Mouse (Mus musculus) stomach, embryonic 15.5 days (tissue): ENCODE results near the gene Fam83f. TPM values are rescaled to one million over a fixed set of nuclear protein-coding genes. Genes with fewer than 3 reads are reported as not detected.

Source experiments
- ATAC-seq: fragments of 200-750 bp; cut with Nextera tagmentation; 2 replicates; pipeline ENCODE4 v1.8.0; 2017; ENCODE audit warnings: low read depth, moderate number of reproducible peaks, moderate TSS enrichment; ENCODE audit not compliant: insufficient read depth, low FRiP score
- H3K27ac ChIP-seq: fragments of 300-500 bp; sonication (generic); 2 replicates; pipeline ENCODE4 v1.5.1; 2015; ENCODE audit warnings: mild to moderate bottlenecking, inconsistent platforms
- H3K27me3 ChIP-seq: fragments of 300-500 bp; sonication (generic); replicated peaks from 2 replicates; pipeline ENCODE4 v1.6.1; 2015; ENCODE audit warnings: inconsistent platforms
- H3K36me3 ChIP-seq: fragments of 300-500 bp; sonication (generic); 2 replicates; pipeline ENCODE4 v1.6.1; 2015; ENCODE audit warnings: inconsistent platforms
- H3K4me1 ChIP-seq: fragments of 300-500 bp; sonication (generic); 2 replicates; pipeline ENCODE4 v1.6.1; 2015; ENCODE audit warnings: inconsistent platforms
- H3K4me2 ChIP-seq: fragments of 300-500 bp; sonication (generic); 2 replicates; pipeline ENCODE4 v1.6.1; 2015; ENCODE audit warnings: mild to moderate bottlenecking, inconsistent platforms
- H3K4me3 ChIP-seq: fragments of 300-500 bp; sonication (generic); replicated peaks from 2 replicates; pipeline ENCODE4 v1.5.1; 2015; ENCODE audit warnings: inconsistent platforms
- H3K9ac ChIP-seq: fragments of 300-500 bp; sonication (generic); 2 replicates; pipeline ENCODE4 v1.6.1; 2015; ENCODE audit warnings: inconsistent platforms
- H3K9me3 ChIP-seq: fragments of 300-500 bp; sonication (generic); 2 replicates; pipeline ENCODE4 v1.6.1; 2016; ENCODE audit warnings: inconsistent platforms
- WGBS: fragments of 180-500 bp; shearing (Covaris S2); methylation state at CpG from one replicate; pipeline ENCODE4 v1.1.7; 2015; 5-methylcytosine and 5-hydroxymethylcytosine counted together
- polyA plus RNA-seq: library from polyadenylated mRNA; unstranded; fragments of >200 nt; fragmentation: Nextera tagmentation; extraction: Ambion mirVana; gene quantifications from 2 replicates; pipeline ENCODE4 v1.2.1, GENCODE M21; 2015

The Fam83f gene
- 18.7 and 20.7 TPM in 2 replicates for polyA plus RNA-seq

DNA sequence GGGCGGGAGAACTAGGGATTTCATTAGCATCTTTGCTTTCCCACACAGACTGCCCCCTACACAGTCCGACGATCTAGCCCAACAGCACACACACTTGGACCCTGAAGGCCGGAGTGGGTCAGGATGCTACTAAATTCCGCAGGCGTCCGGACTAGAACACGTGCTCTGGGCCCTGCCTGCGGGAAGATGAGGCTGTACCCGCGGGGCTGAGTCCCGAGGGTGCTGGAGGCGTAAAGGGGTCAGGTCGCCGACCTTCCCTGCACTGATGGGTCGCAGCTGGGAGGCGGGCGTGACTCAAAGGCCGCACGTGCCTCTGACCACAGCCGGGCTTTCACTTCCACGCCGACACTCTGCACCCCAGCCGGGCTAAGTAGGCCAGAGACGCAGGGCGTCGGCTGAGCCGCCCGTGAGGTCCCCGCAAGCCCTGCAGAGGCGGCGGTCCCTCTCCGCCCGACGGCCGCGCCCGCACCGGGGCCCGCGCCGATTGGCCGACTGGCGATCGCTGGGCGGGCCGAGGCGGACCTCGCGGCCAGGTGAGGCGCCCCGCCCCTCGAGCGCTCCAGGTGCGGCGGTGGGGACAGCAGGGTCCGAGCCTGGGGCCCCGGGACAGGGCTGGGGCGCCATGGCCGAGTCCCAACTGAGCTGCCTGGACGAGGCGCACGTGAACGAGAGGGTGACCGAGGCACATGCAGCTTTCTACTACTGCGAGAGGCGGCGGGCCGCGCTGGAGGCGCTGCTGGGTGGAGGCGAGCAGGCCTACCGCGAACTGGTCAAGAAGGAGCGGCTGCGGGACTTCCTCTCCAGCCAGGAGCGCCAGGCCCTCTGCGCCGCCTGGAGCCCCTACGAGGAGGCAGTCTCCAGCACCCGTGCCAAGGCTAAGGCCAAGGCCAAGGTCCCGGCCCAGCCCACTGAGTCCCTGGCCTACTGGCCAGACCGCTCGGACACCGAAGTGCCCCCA lies at the start of gene Fam83f:
TSS of gene Fam83f (plus strand) at position 553 of the 958 bp plus-strand sequence.
- Histone ChIP-seq H3K9ac (peak within 1 kb of the TSS; percentile 41; the same call in 1 of the 2 replicates), H3K9me3 (no peaks in the 10 kb centered on the region), H3K27me3 (0 out of 2 replicates have a peak, but pooled peaks cover 10% of the 10 kb centered on the region), H3K4me1 (peaks cover 23% of the 10 kb centered on the region; the same call in 1 of the 2 replicates), H3K27ac (peak within 1 kb of the TSS; percentile 62), H3K4me2 (peak within 1 kb of the TSS; percentile 81), H3K36me3 (no peaks in the 10 kb centered on the region), H3K4me3 (peak within 1 kb of the TSS; percentile 42)
- peak; percentile 74 for ATAC-seq
- WGBS = 5% methylated on average over 83 of the region's 85 CpGs

DNA sequence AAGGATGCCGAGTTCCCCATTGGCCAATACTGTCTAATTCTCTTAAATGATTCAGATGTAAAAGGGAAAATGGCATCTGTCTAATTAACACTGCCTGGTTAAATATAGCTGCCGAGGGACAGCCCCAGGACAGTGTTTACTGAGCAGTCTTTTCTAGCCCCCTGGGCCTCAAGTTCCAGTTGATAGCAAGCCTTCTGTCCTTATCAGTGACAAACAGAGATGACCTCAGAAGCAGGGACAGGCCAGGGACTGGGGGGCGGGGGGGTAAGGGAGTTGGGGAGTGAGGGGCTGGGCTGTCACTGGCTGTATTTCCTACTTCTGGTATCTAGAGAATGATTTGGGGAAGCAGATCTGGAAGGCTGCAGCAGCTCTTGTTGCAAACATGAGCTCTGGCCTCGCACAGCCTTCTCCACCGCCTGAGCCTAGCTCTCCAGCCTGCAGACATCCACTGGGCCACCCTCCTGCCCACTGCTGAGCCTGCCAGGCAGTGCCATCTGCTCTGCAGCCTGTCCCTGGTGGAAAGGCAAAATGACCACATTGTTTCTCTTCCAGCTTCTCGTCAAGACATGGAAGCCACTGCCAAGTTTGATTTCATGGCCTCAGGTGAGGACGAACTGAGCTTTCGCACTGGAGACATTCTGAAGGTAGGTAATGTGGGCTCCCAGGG lies 48.3 kb upstream of the Fam83f start:
- peak; percentile 84; the same call in 1 of the 2 replicates for ATAC-seq
- Histone ChIP-seq H3K36me3 (no peaks in the 10 kb centered on the region), H3K9ac (no peak overlapping the region), H3K4me2 (no peak overlapping the region), H3K27ac (no peak overlapping the region), H3K4me3 (no peak overlapping the region), H3K27me3 (no peaks in the 10 kb centered on the region), H3K9me3 (no peaks in the 10 kb centered on the region), H3K4me1 (no peaks in the 10 kb centered on the region)
- 42% methylated on average over 8 of the region's 8 CpGs for WGBS

DNA sequence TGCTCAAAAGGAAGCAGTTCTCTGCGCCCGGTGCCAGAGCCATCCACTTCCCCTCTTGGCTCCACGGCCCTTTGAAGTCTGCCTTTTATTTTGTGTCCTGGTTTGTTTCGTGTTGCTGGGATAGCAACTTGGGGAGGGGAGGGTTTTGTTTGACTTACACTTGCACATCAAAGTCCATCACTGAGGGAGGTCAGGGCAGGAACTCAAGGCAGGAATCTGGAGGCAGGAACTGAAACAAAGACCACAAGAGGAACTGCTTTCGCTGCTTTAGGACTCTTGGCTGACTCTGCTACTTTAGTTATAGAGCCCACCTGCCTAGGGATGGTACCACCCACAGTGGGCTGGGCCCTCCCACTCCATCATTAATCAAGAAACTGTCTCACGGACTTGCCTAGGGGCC lies 45.2 kb upstream of the Fam83f start:
- 55% methylated on average over 6 of the region's 6 CpGs for WGBS
- H3K9me3 ChIP-seq = no peaks in the 10 kb centered on the region
- no peak overlapping the region for H3K4me2 ChIP-seq
- no peak overlapping the region for H3K9ac ChIP-seq
- no peaks in the 10 kb centered on the region for H3K36me3 ChIP-seq
- no peaks in the 10 kb centered on the region for H3K27me3 ChIP-seq
- no peak overlapping the region for H3K27ac ChIP-seq
- no peak overlapping the region for H3K4me3 ChIP-seq
- no peak for ATAC-seq
- H3K4me1 ChIP-seq = no peaks in the 10 kb centered on the region

DNA sequence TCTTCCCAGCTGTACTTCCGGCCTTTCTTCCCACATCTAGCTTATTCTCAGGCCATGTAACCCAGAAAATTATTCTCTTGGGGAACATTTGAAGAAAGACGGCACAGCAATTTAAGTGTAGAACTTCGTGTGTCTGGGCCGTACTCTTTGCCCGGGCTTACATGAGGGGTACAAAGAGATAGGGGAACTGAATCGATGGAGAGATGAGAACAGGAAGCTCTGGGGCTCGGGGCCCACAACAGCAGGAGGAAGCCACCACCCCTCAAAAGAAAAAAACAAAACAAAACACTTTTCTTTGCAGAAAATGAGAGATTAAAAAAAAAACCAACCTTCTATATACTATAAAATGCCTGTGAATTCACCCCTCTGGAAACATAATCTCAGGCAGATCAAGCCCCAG lies 41.5 kb upstream of the Fam83f start:
- no peak overlapping the region for H3K4me3 ChIP-seq
- WGBS = 72% methylated on average over 7 of the region's 7 CpGs
- no peaks in the 10 kb centered on the region for H3K9me3 ChIP-seq
- no peak overlapping the region for H3K27ac ChIP-seq
- H3K36me3 ChIP-seq = no peaks in the 10 kb centered on the region
- H3K27me3 ChIP-seq = no peaks in the 10 kb centered on the region
- no peak overlapping the region for H3K9ac ChIP-seq
- ATAC-seq = no peak
- no peaks in the 10 kb centered on the region for H3K4me1 ChIP-seq
- H3K4me2 ChIP-seq = no peak overlapping the region

DNA sequence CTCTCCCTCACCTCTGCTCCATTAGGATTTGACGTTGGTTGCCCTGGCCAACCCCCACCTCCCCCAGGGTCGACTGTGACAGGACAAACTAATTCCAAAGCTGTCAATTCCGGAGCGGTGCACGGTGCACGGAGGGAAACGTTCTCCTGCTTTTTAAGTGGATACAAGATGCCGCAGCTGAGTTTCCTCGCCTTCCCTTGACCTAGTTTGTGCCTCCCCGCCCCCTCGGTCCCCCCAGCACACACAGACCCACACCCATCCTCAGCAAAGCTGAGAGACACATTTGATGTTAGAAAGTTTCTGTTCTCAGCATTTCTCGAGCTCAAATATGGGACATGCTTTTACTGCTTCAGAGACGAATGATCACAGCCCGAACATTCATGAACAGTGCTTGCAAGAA lies 40.9 kb upstream of the Fam83f start:
- Histone ChIP-seq H3K4me3 (no peak overlapping the region), H3K4me1 (no peaks in the 10 kb centered on the region), H3K27me3 (no peaks in the 10 kb centered on the region), H3K4me2 (no peak overlapping the region), H3K9ac (no peak overlapping the region), H3K36me3 (no peaks in the 10 kb centered on the region), H3K27ac (no peak overlapping the region), H3K9me3 (no peaks in the 10 kb centered on the region)
- no peak for ATAC-seq
- WGBS = 43% methylated on average over 14 of the region's 14 CpGs

DNA sequence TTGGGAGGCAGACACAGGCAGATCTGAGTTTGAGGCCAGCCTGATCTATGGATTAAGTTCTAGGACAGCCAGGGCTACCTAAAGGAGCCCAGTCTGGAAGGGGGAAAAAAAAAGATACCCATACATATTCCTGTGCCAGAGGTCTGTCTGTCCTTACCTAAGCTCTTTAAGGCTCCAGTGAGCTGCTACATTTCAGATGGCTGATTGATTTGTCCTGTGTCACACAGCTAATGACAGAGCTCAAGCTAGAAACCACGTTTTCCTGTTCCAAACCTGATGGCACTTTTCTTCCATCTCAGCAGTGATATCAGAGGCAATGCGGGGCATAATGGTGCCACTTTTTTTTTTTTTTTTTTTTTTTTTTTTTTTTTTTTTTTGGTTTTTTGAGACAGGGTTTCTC lies 40.3 kb upstream of the Fam83f start:
- H3K36me3 ChIP-seq = no peaks in the 10 kb centered on the region
- no peak overlapping the region for H3K9ac ChIP-seq
- H3K4me2 ChIP-seq = no peak overlapping the region
- no peak overlapping the region for H3K4me3 ChIP-seq
- H3K27me3 ChIP-seq = no peaks in the 10 kb centered on the region
- 76% methylated on average over 2 of the region's 2 CpGs for WGBS
- no peak for ATAC-seq
- no peak overlapping the region for H3K27ac ChIP-seq
- H3K9me3 ChIP-seq = no peaks in the 10 kb centered on the region
- H3K4me1 ChIP-seq = no peaks in the 10 kb centered on the region

DNA sequence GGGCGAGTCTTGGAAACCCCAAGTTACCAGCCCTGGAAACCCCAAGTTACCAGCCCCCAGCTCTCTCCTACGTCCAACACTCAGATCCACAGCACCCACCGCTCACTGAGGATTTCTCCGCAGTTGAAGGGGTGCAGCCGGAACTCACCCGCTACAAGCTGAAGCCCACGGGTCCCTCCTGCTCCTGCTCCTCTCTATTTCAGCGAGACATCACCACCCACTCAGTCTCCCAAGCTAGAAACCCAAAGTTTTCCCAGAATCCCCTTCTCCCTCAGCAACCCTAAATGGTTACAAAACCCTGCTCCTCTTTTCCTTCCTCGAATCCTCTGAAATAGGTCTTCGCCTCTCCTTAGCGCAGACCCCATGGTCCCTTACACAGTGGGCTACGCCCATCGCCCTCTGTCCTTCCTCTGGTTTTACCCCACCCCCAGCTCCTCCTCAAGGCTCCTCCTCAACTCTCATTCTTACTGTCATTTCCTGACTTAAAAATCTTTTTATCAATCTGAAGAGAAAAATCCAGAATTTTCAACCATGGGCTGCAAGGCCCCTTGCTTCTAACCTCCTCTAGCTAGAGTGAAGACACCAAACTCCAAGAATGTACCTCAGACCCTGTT lies 39.3 kb upstream of the Fam83f start:
- Histone ChIP-seq H3K4me3 (no peak overlapping the region), H3K27me3 (no peaks in the 10 kb centered on the region), H3K4me2 (no peak overlapping the region), H3K27ac (no peak overlapping the region), H3K36me3 (no peaks in the 10 kb centered on the region), H3K9ac (no peak overlapping the region), H3K9me3 (no peaks in the 10 kb centered on the region), H3K4me1 (0 out of 2 replicates have a peak, but pooled peaks cover under 1% of the 10 kb centered on the region)
- 85% methylated on average over 13 of the region's 13 CpGs for WGBS
- ATAC-seq = no peak

DNA sequence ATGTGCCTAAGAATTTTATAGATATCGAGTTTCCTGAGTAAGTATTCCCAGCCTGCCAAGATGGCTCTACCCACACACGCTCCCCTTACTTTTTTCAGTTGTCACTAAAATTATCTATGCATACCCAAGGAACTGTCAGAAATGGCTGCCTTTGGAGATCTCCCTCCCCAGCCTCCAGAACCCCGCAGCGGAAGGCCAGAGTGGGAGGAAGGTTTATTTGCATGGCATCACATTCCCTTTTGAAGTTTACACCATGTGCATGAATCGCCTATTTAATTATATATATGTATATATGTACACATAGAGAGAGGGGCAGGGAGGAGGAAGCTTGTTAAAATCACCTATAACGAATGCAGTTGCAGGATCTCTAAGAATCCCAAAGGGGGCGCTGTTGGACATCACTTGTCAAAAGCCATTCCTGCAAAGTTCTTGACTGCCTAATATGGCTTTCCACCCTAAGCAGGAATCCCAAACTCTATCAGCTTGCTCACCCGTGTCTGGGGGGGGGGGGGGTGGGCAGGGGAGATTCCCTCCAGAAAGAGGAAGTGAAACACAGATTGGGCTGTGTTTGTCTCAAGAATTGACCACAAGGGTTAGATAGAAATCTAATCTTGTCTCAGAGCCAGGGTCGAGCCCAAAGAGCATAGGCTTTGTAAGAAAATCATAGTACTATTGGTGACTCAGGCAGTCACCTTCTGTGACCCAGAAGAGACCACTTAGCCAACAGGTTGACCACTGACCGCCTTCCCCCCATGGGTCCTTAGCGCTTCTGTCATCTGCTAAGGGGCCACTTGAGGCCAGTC lies 37.1 kb upstream of the Fam83f start:
- Histone ChIP-seq H3K4me3 (no peak overlapping the region), H3K4me1 (peaks cover 8% of the 10 kb centered on the region; the same call in 1 of the 2 replicates), H3K27ac (no peak overlapping the region), H3K36me3 (no peaks in the 10 kb centered on the region), H3K27me3 (no peaks in the 10 kb centered on the region), H3K9ac (no peak overlapping the region), H3K4me2 (no peak overlapping the region), H3K9me3 (no peaks in the 10 kb centered on the region)
- ATAC-seq = no peak
- WGBS = 47% methylated on average over 11 of the region's 11 CpGs

DNA sequence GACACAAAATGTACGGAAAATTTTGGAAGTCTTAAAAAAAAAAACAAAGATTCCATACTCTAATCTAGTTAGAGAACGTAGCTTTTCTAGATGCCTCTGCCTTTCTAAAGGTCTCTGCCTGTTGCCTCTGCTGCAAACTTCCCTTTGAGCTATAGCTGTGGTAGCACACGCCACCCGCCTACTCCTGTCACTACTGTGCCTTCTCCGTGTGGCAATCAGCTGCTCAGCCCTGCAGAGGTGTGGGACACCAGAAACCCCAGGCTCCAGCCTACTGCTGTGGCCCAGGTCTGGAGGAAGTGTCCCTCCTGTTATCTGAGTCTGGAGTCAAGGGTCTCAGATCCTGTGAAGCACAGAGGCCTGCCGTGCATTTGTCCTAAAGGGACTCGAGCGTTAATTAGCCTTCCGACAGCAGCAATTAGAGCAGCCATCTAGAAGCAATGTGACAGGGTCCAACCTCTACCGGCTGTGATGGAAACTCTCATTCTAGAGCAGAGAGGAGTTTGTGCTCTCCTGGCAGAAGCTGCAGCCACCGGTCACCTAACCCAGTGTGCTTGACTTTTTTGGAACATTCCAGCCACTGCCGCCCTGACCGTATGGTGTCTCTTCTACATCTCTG lies 34.8 kb upstream of the Fam83f start:
- Histone ChIP-seq H3K4me2 (no peak overlapping the region), H3K4me3 (no peak overlapping the region), H3K9ac (no peak overlapping the region), H3K27ac (no peak overlapping the region), H3K36me3 (no peaks in the 10 kb centered on the region), H3K9me3 (no peaks in the 10 kb centered on the region), H3K4me1 (peaks cover 8% of the 10 kb centered on the region; the same call in 1 of the 2 replicates), H3K27me3 (no peaks in the 10 kb centered on the region)
- no peak for ATAC-seq
- WGBS = 62% methylated on average over 13 of the region's 13 CpGs

DNA sequence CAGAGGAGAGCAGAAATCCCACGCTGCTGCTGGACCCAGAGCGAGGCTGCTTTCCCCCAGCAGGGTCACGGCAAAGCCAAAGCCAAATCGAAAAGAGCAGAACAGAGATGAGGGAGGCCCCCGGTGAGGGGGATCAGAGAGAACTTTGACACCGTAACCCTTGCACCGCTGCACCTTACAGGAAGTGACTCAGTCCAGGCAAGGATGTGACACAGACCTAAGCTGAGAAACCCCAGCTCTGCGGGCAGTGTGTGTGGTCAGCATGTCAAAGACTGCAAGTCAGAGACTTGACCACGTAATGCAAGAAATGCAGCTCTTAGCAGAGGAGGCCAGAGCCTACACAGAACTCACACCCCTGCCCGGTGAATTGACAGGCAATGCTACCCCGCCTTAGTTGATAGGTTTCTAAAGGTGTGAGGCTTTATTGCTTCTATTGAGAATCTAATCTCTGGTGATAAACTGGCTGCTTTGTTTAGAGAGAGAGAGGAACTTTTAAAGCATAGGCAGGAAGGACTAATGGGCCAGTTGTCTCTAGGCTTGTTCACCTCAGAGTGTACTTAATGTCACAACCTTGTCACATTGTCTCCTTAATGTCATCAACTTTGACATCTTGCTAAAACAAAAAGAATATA lies 32.5 kb upstream of the Fam83f start:
- Histone ChIP-seq H3K4me2 (peak overlapping the region; percentile 8; the same call in 1 of the 2 replicates), H3K36me3 (no peaks in the 10 kb centered on the region), H3K9me3 (no peaks in the 10 kb centered on the region), H3K9ac (no peak overlapping the region), H3K27ac (no peak overlapping the region), H3K4me3 (no peak overlapping the region), H3K27me3 (no peaks in the 10 kb centered on the region), H3K4me1 (peaks cover 12% of the 10 kb centered on the region)
- 28% methylated on average over 11 of the region's 11 CpGs for WGBS
- ATAC-seq = no peak
